Mouse (Mus musculus): ENCODE measurements around the gene Klhl22.

The Klhl22 gene

GRCm38 (mm10) chr16:17801777-17802455 is 42.5 kb downstream of the Klhl22 start:
- DNase-seq (ENCODE audit: extremely low read depth, insufficient read length, low spot score) = no peak

DNA sequence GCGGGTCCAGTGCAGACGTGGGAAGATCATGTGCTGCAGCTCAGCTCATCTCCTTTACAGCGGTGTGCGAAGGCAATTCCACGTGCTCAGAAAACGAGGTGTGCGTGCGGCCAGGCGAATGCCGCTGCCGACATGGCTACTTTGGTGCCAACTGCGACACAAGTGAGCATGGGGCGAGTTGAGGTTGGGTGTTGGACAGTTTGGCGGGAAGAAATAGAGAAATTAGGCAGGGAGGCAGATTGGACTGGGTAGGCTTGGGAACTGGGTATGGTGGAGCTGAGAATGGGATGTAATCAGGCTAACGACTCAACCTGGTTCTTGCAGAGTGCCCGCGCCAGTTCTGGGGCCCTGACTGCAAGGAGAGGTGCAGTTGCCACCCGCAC is 43.0 kb downstream of the Klhl22 start:
- DNase-seq (ENCODE audit: extremely low read depth, insufficient read length, low spot score) = no peak

- no peak for DNase-seq (ENCODE audit: extremely low read depth, insufficient read length, low spot score)
Measured at GRCm38 (mm10) chr16:17802839-17803674, 43.6 kb downstream of the Klhl22 start.

GRCm38 (mm10) chr16:17803675-17804448 is 44.4 kb downstream of the Klhl22 start:
- no peak for DNase-seq (ENCODE audit: extremely low read depth, insufficient read length, low spot score)

DNA sequence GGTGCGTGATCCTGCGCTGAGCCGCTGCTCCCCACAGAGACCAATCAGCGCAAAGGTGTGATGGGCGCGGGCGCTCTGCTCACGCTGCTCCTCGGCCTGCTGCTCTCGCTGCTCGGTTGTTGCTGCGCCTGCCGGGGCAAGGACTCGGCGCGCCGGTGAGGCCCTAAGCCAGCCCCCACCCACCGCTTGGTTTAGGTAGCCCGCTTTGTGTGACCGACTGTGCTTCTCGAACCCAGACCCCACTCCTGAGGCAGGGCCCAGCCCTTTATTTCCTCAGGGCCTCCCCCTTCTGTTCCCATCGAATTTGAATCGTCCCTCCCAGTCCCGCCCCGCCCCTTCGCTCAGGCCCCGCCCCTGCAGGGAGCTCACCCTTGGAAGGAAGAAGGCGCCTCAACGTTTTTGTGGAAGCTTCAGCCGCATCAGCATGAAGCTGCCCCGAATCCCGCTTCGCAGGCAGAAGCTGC is 45.1 kb downstream of the Klhl22 start:
- no peak for DNase-seq (ENCODE audit: extremely low read depth, insufficient read length, low spot score)

DNA sequence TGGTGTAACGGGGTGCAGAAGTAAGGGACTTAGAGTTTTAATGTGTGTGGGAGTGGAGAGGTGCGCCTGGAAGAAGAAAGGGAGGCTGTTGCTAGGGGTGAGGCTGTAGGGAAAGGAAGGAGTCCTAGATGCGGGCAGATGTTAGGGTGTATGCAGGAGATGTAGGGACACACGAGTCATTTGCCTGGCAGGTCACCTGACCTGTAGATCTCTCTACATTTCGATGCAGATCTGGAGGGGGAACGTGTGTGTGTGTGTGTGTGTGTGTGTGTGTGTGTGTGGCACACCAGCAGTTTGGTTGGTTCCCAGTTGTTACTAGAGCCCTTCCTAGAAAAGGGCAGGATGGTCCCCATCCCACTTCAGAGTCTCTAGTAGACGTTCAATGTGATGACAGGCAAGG is 45.6 kb downstream of the Klhl22 start:
- DNase-seq (ENCODE audit: extremely low read depth, insufficient read length, low spot score) = no peak

DNA sequence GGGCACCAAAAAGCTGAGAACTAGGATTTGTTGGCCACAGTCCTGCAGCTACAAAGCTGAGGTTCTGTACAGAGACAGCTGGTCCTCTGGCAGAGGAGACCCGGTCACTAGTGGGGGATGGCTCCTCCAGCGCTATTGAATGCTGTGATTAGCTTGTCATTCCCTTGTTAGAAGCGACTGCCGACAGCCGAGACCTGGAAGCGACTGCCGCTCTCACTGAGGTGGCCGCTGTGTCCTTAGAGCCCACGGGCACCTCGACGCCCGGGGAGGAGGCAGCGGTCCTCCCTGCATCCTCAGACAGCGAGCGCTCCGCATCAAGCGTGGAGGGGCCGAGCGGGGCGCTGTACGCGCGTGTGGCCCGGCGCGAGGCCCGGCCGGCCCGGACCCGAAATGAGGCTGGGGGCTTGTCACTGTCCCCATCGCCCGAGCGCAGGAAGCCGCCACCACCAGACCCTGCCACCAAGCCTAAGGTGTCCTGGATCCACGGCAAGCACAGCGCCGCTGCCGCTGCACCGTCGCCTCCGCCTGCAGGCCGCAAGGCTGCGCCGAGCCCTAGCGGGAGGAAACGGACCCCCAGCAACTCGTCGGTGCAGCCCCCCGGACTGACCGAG is 47.3 kb downstream of the Klhl22 start:
- no peak for DNase-seq (ENCODE audit: extremely low read depth, insufficient read length, low spot score)

DNA sequence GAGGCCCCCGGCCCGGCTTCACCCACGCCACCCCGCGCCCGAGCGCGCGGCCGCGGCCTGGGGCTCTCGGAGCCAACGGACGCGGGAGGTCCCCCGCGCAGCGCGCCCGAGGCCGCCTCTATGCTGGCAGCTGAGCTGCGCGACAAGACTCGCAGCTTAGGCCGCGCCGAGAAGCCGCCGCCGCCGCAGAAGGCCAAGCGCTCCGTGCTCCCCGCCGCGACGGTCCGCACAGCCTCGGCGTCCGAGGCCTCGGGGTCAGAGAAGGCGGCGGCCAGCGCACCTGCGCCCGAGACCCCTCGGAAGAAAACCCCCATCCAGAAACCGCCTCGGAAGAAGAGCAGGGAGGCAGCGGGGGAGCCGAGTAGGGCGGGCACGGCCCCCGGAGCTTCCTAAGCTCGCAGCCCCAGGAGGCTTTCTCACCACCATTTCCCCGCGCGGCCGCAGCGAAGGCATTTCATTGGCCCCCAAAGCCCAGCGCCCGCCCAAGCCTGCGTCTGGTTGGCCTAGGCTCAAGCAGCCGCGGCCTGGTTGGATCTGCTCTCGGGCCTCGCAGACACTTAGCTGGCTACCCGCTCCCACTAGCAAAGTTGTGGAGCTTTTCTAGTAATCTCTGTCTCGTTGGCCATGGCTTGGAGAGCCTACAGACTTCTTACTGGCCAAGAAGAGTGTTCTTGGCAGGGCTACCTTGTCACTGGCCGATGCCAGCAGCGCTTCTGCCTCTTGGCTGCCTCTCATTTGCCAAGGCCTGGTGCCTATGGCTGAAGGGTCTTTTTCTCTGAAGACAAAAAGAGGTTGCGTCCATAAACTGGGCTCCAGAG is 48.0 kb downstream of the Klhl22 start:
- DNase-seq (ENCODE audit: extremely low read depth, insufficient read length, low spot score) = no peak

DNA sequence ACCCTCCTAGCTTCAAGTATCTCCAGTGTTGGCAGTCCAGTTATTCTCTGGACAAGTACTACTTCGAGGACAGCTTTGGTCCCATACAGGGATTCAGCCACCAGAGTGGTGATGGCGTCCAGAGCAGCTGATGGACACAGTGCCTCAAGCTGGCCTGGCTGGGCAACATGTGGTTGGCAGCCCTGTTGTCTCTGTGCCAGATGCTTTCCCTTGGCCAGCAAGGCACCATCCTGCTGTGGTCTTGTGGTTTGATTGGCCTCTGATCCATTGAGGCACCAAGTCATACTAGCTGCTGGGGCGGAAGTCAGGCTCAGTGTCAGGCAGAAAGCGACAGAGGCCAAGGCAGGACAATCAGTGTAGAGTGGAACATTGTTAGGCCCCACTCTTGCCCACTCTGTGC is 49.7 kb downstream of the Klhl22 start:
- DNase-seq (ENCODE audit: extremely low read depth, insufficient read length, low spot score) = peak; percentile 90

DNA sequence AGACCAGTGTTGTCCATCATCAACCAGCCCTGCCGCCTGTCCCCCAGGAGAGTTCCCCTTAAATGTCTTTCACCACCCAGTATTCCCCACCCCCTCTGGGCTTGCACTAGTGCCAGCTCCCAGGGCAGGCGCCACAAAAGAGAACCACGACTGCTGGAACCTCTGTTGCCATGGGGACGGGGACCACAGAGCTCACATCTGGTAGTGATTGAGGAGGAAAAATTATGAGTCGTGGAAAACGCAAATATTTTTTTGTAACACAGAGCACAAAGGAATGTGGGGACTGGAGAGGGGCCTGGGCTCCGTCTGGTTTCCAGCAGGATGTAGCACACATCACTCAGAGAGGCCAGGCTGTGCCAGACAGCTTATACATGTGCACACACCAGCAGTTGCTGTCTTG is 50.3 kb downstream of the Klhl22 start:
- peak; percentile 92 for DNase-seq (ENCODE audit: extremely low read depth, insufficient read length, low spot score)

GRCm38 (mm10) chr16:17812120-17812519 is 52.7 kb downstream of the Klhl22 start:
- DNase-seq (ENCODE audit: extremely low read depth, insufficient read length, low spot score) = no peak

- no peak for DNase-seq (ENCODE audit: extremely low read depth, insufficient read length, low spot score)
Measured at GRCm38 (mm10) chr16:17813173-17813572, 53.8 kb downstream of the Klhl22 start.

GRCm38 (mm10) chr16:17815411-17816402 is 56.3 kb downstream of the Klhl22 start:
- DNase-seq (ENCODE audit: extremely low read depth, insufficient read length, low spot score) = peak; percentile 71

- no peak for DNase-seq (ENCODE audit: extremely low read depth, insufficient read length, low spot score)
Measured at GRCm38 (mm10) chr16:17816528-17816927, 57.1 kb downstream of the Klhl22 start.

DNA sequence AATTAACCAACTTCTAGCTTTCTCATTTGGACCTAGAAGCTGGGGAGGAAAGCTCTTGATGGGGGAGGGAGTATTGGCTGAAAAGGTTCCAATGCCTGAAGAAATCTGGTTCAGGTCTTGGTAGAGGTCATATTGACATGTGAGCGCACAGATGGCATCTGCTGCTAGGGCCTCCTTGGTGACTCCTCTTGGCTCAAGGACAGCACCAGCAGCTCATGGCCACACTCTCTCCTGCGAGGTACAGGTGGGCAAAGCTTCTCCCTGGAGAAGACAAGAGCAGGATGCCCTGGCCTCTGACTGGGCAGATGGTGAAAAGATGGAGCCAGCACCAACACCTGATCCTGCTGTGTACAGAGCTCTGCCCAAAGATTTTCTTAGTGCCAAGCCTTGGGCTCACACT is 67.1 kb downstream of the Klhl22 start:
- no peak for DNase-seq (ENCODE audit: extremely low read depth, insufficient read length, low spot score)

- no peak for DNase-seq (ENCODE audit: extremely low read depth, insufficient read length, low spot score)
Measured at GRCm38 (mm10) chr16:17828229-17828628, 68.8 kb downstream of the Klhl22 start.

- DNase-seq (ENCODE audit: extremely low read depth, insufficient read length, low spot score) = no peak
Measured at GRCm38 (mm10) chr16:17828867-17829266, 69.4 kb downstream of the Klhl22 start.

- DNase-seq (ENCODE audit: extremely low read depth, insufficient read length, low spot score) = no peak
Measured at GRCm38 (mm10) chr16:17830385-17831178, 71.2 kb downstream of the Klhl22 start.
